Mouse (Mus musculus): ENCODE results near the gene Kcnn3.
A peak's percentile ranks its signal among the peaks of the same experiment; 100 is the strongest.

The Kcnn3 gene

DNA sequence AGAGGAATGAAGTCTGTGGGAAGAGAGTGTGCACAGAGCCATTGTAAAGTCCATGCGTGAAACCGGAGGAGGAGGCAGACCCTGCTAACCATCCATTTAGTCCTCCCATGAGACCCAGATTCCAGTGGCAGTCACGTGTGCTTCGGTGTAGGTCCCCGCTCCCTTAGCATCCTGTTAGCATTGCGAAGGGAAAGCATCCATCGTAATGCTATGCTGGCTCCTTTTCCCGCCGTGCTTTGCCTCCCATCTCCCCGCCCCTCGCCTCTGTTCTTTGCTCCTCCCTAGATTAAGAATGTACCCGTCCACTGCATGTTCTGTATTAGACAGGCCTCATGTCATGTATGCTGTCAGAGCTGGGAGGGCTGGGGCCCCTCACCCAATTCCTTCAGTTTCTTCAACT is 144.8 kb downstream of the Kcnn3 start:
- no peak for DNase-seq (ENCODE audit: low read depth, low spot score)

DNA sequence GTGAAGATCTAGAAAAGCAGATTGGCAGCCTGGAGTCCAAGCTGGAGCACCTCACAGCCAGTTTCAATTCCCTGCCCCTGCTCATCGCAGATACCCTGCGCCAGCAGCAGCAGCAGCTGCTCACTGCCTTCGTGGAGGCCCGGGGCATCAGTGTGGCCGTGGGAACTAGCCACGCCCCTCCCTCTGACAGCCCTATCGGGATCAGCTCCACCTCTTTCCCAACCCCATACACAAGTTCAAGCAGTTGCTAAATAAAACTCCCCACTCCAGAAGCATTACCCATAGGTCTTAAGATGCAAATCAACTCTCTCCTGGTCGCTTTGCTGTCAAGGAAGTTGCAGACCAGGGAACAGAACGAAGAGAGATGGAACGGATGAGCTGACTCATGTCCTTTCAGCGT is 147.2 kb downstream of the Kcnn3 start:
- DNase-seq (ENCODE audit: low read depth, low spot score) = no peak

DNA sequence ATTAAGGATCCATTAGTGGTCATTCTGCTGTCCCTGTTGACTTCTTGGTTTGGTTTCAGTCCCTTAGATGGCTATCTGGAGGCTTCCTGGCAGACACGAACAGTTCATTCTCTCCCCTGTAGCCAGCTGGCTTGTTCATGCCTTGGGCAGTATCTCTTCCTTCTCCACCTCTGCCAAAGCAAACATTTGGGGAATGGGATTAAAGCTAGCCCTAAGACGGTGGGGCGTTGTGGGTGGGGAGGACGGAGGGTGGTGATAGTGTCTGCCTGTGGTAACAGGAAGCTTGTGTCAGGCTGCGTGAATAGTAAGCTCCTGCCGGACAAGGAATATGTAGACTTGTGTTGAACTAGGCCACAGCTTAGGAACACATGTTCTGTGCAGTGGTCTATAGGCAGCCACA is 151.4 kb downstream of the Kcnn3 start:
- DNase-seq (ENCODE audit: low read depth, low spot score) = no peak

DNA sequence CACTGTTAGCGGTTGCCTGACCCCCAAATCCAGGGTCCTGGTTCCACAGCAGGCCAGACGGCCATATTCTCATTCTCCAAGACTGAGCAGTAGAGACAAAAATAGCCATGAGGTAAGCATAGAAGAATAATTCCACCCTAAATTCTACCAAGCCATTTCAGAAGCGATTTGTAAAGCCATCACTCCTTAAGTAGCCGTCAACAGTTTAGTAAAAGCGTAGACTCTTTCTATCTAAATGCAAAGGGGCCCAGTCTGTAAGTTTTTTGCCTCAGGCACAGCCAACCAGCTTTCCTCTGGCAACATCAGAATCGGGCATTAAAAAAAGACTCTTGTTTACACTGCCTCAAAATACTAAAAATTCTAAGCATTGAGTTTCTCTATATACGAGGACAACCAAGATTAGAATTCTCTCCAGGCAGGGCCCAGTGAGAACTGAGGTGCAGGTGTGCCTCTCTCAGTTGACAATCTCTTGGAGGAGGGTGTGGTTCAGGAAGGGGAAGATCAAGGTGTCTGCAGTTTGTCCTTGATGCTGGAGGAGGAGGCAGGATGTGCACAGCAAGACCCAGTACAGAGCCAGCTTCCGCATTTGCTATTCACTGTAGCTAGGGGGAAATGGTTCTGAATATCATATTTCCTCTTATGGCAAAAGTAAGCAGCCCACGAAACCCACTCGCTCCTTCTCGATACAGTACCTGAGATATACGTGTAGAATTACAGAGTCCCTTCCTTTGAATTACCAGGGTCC is 152.8 kb downstream of the Kcnn3 start:
- no peak for DNase-seq (ENCODE audit: low read depth, low spot score)

DNA sequence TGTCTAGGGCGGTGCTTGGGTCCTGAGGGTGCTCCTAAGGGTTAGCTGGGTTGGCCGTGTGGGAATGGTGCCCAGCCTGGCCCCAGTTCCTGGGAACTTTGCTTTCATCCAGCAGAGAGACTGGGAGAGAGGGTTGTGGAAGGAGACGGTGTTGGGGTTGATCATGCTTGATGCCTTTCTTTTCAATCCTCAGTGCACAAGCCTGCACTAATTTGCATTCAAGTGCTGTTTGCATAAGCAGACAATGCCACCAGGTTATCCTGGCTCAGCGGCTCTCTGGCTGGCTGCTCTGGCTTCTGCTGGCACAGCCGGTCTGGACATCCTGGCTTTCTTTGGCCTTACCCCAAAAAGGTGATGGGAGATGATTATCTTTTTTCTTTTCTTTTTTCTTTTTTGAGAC is 157.7 kb downstream of the Kcnn3 start:
- DNase-seq (ENCODE audit: low read depth, low spot score) = no peak

DNA sequence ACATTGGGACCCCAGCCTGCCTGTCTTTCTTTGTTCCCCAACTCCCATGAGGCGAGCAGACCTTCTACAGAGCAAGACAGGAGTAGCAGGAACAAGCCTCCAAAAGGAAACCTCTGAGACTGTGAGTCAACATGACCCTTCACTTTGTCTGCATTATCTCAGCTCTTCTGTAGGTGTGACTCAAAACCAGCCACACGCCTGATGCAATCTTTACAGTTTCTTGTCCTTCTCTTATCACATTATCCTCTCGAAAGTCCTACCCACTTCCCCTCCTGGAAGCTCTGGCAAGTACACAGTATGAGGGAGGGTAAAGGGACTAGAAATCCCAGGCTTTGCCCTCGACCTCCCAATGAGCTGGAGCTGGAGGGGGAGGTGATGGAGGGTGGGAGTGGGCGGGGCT is 166.1 kb downstream of the Kcnn3 start:
- no peak for DNase-seq (ENCODE audit: low read depth, low spot score)

DNA sequence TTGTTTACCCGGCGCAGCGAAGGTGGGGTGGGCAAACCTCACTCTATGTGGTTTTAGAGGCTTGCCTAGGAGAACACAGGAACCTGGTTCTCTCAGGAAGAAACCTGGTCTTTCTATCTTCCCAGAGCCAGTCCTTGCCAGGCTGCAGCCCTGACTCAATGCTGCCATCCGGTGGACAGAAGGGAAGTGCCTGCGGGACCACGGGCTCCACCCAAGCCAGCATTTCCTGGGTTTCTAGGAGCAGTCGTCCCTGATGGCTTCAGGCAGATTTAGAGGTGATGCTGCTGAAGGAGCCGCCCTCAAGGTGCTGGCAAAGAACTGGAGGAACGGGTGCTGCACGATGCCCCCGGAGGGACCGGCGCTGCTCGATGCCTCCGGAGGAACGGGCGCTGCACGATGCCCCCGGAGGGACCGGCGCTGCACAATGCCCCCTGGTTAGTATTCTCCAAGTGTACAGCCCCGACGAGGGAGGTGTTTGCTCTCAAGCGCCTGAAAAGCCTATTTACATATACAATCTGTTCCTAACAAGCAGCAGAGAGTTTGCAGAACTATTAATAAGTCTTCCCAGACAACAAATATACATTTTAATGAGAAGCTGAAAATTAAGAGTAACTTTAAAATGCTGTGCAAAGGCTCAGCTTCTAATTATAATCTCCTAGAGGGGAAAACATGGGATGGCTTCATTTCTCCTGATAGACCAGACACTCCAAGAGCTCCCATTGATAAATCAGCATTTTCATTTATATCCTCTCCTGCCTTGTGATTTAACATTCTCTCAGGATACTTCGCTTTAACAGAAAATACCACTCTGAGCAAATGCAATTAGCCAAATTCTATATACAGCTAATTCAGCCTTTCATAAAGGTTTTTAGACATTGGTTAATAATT is 169.0 kb downstream of the Kcnn3 start:
- DNase-seq (ENCODE audit: low read depth, low spot score) = peak; percentile 77

DNA sequence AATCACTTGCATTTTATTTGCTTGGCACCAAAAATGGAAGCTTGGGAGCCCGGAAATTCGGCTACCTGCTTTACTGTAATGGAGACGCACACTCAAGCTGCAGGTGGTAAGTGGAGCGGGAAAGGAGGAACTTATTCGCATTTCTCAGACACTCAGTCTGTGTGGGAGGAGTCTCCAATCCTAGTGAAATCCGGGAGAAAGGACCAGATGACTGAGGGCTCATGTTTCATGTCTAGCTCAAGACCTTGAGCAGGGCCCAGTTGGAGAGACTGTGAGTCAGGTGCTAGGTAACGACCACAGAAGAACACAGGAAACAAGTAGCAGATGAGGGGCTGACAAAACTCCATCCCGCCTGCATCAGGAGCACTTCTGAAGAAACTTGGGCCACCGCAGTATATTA is 171.8 kb downstream of the Kcnn3 start:
- DNase-seq (ENCODE audit: low read depth, low spot score) = no peak

DNA sequence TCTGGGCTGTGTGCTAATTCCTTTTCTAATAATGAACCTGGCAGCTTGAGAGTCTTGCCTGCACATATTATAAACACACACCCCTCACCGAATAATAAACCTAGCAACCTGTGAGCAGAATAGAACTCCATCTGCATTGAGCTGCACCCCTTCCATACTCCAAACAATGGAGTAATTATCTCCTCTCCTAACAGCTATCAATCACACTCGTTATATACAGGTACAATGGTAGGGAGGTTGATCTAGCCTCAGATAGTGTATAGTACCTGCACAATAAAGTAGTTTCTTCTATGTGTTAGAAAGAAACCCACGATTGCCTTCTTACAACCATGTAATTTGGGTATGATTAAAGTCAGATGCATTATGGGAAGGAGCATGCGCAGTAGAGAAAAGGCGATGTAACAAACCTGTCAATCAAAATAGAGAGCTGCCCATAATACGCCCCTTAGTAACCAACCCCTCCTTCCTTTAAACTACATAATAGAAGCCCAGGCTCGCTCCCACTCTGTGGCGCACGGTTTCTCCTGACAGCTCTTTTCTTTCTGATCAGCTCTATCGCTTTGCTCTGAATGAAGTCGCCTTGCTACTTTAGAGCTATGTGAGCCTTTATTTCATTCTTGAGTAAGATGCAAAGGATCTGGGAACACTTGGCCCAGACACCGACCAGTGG is 176.3 kb downstream of the Kcnn3 start:
- peak; percentile 63 for DNase-seq (ENCODE audit: low read depth, low spot score)

DNA sequence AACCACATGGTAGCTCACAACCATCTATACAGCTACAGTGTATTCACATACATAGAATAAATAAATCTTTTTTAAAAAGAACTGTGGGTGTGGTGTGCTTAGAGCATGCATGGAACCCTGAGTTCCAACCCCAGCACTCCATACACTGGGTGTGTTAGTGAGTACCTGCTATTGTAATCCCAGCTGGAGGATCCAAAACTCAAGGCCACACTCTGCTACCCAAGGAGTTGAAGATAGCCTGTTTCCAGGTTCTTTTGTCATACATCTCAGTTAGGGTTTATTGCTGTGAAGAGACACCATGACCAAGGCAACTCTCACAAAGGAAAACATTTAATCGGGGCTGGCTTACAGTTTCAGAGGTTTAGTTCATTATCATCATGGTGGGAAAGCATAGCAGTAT is 179.0 kb downstream of the Kcnn3 start:
- DNase-seq (ENCODE audit: low read depth, low spot score) = no peak

DNA sequence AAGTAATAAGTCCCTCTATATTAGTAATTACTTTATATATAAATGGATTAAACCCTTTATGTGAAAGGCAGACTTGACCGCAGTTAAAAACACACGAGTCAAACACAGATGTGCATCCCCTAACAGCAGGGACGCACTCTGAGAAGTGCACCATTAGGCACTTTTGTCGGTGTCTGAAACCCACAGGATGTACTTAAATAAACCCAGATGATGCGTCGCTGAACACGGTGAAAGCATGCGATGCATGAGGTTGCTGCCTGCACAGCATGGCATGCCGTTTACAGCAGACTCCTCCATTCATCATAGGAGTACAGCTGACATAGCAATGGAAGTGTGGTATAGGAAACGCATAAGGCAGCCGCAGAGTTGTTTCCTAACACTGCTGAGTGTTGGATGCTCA is 180.5 kb downstream of the Kcnn3 start:
- no peak for DNase-seq (ENCODE audit: low read depth, low spot score)

DNA sequence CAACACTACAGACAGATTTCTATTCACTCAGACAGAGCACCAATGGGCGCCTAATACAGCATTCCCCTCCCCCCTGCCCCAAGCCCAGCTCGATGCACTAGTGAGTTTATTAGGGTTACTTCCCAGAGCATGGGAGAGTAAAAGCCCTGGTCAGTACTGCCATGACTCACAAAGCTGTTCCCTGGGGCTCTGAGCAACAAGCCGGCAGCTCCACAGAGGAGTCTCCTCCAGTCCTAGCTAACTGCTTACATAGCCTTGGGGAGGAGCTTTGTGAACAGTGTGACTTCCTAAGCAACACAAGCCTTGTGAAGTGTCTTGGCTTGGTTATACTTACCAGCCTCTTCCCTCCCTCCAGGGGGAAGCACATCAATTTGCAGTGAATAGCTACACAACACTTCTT is 183.6 kb downstream of the Kcnn3 start:
- no peak for DNase-seq (ENCODE audit: low read depth, low spot score)

DNA sequence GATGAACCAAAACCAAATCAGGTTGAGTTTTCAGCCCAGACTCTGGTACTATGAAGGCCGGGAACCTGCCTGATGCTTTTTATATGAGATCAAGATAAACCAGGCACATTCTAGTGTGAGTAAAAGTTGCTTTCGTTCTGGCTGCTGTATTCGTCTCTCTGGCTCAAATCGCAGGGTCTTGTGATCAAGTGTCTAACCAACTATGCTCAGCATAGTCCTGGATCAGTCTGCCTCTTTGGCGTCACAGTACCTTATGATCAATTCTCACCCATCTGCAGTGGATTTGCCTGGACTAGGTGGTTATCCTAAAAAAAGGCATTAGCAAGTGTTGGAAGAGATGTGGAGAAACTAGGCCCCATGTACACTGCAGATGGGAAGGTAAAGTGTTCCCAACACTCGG is 184.1 kb downstream of the Kcnn3 start:
- no peak for DNase-seq (ENCODE audit: low read depth, low spot score)

DNA sequence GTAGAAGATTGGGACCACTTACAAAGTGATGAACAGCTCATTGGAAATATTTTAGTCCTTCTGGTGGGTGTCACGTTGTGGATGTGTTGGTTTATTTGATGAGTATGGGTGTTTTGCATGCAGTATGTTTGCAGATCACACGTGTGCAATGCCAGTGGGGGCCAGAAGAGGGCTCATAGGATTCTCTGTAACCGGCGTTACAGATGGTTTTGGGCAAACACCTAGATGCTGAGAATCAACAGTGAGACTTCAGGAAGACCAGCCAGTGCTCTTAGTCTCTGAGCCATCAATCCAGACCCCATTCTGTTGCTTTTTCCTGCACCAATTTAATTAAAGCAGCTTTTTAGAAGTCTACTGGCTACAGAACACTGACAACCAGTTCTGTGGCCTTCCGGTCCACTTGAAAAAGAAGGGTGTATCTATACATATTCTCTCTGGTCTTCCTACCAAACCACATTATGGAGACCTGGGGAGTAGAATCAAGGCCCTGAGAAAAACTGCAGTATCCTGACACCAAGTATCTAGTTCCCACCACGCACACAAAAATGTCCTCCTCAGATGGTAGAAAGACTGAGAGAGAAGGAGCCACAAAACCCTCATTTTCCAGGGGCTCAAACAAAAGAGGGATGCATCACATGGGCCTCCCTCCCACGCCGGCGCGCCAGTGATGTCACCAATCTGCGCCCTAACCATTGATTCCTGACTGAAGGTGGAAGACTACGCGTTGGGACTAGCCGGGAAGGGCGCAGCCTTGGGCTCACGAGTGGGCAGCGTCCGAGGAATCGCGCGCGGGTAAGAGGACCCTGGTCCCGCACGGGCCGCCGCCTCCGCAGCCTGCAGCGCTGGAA is 194.6 kb downstream of the Kcnn3 start, which contains the start of gene Adar:
Adar (plus strand) TSS at position 664 of the 848 bp plus-strand sequence.
- peak; percentile 83 for DNase-seq (ENCODE audit: low read depth, low spot score)

DNA sequence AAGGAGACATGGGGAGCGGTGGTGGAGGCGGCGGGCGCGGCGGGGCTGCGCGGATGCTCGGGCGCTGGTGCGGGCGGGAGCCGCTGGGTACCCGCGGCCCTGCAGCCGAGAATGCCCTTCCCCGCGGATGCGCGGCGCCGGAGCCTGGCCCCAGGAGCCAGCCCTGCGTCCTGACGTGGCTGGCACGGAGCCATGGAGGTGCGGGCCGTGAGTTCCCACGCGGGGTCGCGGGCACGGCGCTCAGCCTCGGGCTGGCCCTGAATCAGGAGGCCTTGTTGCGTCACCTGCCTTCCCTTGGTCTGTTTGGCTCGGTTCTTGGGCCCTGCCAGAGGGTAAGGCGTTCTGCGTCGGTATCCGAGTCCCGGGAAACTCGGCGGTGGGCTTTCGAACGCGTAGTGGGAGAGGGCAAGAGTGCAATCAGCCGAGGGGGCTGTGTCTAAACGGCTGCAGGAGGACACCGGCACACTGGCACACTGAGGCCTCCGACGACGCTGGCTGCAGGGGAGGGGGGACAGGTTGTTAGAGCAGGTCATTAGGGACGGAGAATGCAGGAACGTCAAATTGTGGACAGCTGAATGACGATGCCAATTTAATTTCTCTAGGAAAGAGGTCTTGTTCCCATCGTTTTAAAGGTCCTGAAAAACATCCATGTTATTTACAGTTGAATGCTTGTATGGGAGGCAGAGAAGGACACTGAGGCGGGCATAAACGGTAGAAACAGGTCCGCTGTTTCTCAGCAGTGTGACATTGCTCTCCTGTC is 195.4 kb downstream of the Kcnn3 start:
- DNase-seq (ENCODE audit: low read depth, low spot score) = no peak

DNA sequence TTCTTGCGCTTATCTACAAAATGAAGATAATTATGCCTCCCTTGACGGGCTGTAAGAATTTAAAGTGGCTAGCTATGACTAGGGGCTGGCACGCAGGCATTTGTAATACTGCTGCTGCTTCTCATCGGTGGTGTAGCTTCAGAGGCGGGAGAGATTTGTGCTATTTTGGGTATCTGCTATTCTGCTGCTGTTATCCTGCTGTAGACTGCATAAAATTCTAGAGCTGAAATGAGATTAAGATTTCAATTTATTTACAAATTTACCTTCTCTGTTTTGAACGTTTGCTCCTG is 195.9 kb downstream of the Kcnn3 start:
- no peak for DNase-seq (ENCODE audit: low read depth, low spot score)

DNA sequence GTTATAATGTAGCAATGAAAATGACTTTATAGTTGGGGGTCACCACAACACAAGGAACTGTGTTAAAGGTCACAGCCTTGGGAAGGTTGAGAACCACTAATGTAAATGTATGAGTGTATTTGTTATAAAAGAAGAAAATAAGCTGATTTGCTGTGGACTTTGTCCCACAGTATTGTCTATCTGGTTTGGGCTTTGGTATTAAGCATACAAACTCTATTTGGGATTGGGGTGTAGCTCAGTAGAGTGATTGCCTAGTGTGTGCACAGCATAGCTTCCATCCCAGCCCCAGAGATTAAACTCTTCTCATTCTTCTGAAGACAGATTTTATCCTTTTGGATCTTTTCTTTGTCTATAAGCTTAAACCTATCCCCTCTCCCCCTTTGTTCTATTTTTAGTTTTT is 202.1 kb downstream of the Kcnn3 start:
- no peak for DNase-seq (ENCODE audit: low read depth, low spot score)

DNA sequence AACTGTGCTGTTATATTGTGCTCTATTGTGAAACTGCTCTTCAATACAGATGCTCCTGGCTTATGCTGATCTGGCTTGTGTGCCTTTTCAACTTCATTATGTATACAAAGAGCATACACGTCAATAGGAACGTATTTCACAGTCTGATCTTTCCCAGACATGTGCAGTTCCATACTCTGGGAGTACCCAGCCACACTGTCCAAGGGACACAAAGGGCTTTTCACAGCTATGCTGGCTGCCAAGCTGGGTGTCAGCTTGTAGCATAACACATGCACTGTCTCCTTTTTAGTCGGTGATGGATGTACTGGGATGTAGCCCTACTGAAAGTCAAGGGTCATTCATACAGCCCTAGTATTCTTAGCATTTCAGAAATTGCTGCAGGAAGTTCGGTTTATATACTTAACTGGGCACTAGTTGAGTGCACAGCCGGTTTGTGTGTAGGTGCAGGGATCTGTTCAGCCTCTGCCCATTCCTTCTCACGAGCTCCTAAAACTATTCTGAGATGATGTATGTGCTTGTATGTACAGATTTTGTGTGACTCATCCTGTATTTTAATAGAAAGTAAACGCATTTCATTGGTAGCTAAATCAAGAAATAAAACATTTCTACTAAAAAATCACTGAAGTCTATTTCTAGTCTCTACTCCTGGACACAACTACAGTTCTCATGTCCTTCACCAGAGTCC is 203.6 kb downstream of the Kcnn3 start:
- DNase-seq (ENCODE audit: low read depth, low spot score) = no peak

All from brain, embryonic 18.5 days (tissue).